Mouse (Mus musculus) splenic B cell, adult 2 months (primary cell): ENCODE data around the gene Ccdc167.

Experiments
- DNase-seq: peaks from one replicate; pipeline ENCODE4 v3.0.0-alpha.2; 2011; ENCODE audit warnings: low read depth, low spot score
- H3K27me3 ChIP-seq: 2 replicates; pipeline ENCODE4 v1.6.1; 2012; ENCODE audit warnings: mild to moderate bottlenecking, low read length, moderate library complexity, mixed read lengths; ENCODE audit not compliant: control insufficient read depth, poor library complexity, insufficient read depth, severe bottlenecking
- H3K36me3 ChIP-seq: 2 replicates; pipeline ENCODE4 v1.6.1; 2012; ENCODE audit warnings: mild to moderate bottlenecking, low read length, moderate library complexity, mixed read lengths; ENCODE audit not compliant: control insufficient read depth, poor library complexity, insufficient read depth, severe bottlenecking

Gene Ccdc167

DNA sequence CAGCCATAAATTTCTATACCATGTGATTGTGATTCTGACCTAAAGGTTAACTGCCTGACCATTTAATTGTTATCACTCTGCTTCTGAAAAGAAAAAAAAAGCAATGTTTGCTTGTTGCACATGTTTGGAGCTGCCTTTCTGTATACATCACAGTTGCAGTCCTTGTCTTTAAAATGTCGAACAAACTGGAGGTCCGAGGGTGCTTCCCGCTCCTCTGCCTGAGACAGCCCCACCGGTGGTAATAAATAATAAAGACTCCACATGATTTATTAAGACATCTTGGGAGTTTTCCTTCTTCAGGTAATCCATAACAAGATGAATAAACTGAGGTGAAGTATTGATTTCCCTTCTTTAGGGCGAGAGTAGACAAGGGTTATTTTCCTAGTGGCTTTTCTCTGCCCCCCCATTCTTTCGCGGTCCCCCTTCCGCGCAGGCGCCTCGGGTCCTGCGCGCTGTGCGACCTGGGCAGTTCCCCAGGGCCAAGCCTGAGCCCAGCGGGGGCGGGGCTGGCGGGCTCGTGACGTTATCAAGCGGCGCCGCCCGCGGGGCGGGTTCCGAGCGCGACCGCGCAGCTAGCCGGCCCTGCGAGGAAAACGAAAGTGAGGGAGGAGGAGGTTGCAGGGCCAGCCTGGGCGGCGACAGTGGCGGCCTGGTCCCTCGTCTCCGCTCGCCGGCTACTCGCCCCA lies 56.6 kb downstream of the Ccdc167 start, which contains the start of gene Cmtr1:
TSS of gene Cmtr1 (plus strand) at position 520 of the 686 bp plus-strand sequence.
- peak; percentile 96 for DNase-seq
- Histone ChIP-seq H3K27me3 (no peaks in the 10 kb centered on the region), H3K36me3 (peaks cover 2% of the 10 kb centered on the region)

GRCm38 (mm10) chr17:29658249-29658648 lies 58.6 kb downstream of the Ccdc167 start:
- no peak for DNase-seq
- H3K36me3 ChIP-seq, result peaks cover 2% of the 10 kb centered on the region; the same call in 1 of the 2 replicates
- no peaks in the 10 kb centered on the region for H3K27me3 ChIP-seq

- H3K27me3 ChIP-seq, result no peaks in the 10 kb centered on the region
- DNase-seq, result no peak
Measured at GRCm38 (mm10) chr17:29642219-29642618, 74.6 kb downstream of the Ccdc167 start.

DNA sequence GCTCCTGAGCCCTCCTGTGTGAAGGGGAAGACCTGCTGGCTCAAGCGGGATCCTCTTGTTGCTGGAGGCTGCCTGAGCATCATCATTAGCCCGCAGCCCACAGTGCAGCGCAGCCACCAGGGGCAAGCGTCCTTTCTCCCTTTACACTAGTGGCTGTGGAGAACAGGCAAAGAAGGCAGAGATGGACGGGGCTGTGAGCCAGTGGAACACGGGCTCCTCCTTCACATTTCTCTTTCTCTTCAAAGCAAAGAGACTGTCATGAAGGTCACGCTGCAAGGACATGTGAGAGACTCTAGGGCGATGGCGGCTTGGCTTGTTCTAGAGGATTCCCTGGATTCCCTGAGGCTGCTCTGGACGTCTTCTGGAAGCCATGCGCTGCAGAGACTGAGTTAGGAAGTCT lies 75.9 kb downstream of the Ccdc167 start:
- DNase-seq, result no peak
- no peaks in the 10 kb centered on the region for H3K27me3 ChIP-seq
- H3K36me3 ChIP-seq, result peaks cover 2% of the 10 kb centered on the region; the same call in 1 of the 2 replicates

More at GRCm38 (mm10) chr17:29642219-29642618, 74.6 kb downstream of the Ccdc167 start:
- peaks cover 2% of the 10 kb centered on the region; the same call in 1 of the 2 replicates for H3K36me3 ChIP-seq

DNA sequence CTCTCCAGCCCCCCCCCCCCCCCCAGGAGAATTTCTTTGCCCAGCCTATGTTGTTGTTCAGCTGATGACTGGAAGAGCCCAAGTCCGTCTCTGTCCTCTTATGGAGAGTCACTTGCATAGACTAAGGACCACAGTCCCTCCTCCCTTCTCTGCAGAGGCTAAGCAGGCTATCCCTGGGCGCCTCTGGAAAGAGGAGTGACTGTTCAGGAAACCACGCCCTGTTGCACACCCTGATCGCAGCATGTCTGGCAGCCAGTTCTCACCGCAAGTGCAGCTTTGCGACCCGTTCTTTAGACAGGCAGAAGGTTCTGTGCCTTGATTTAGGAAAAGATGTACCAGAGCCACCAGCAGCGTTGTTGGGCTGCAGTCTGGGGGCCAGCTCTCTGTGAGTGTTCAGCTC lies 78.9 kb downstream of the Ccdc167 start:
- H3K36me3 ChIP-seq, result peaks cover 3% of the 10 kb centered on the region
- DNase-seq, result no peak
- no peaks in the 10 kb centered on the region for H3K27me3 ChIP-seq

- no peak for DNase-seq
- Histone ChIP-seq H3K36me3 (peaks cover 3% of the 10 kb centered on the region), H3K27me3 (no peaks in the 10 kb centered on the region)
Measured at GRCm38 (mm10) chr17:29637377-29637776, 79.5 kb downstream of the Ccdc167 start.
